Mouse (Mus musculus) testis, postnatal 14 days (tissue): Measurements from ENCODE around the gene Arrb1.
A peak's percentile ranks its signal among the peaks of the same experiment; 100 is the strongest.

Source experiments
- DNase-seq: peaks from one replicate; pipeline ENCODE4 v3.0.0; 2021; ENCODE audit warnings: low spot score

Gene Arrb1

DNA sequence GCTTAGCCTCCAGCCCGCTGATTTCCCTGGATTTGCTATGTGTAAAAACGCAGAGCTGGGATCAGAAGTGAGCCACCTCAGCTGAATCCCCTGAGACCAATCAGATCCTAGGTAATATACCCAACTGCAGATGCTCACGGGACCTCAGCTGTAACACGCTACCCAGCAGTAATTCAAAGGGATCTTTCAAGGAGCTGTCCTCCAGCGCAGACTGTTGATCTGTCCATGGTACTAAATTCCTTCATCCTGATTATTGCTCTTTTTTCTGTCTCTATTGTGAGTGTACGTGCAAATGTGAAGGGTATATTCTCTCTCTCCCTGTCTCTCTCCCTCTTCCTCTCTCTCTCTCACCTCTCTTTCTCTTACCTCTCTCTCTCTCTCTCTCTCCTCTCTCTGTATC lies 97.0 kb downstream of the Arrb1 start:
- no peak for DNase-seq

DNA sequence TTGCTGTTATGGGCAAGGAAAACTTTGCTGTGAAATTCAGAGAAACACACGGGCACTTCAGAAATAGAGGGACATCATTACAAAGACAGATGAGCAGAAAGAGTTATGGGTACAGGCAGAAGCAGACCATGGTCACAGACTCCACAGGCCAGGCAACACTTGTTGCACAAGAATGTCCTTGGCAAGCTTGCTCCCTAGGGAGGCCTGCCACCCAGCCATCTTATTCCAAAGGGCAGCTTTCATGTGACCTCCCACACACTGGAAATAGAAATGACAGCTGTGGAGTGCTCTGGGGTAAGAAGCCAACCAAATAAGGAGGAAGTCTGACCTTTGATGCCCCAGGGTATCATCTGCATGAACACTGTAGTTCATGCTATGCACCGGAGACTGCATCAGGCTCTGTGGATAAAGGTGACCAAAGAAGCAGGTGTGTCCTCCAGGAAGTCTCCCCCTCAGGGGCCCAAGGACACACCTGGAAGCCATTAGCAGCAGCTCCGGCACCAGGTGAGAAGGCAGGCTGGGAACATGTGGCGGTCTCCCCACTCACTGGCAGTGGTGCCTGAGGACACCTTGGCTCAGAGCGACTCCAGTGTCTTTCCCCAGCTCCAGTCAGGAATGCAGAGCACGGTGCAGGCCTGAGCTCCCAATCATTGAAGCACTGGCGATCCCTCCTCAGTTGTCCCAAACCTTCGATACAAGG lies 98.8 kb downstream of the Arrb1 start:
- no peak for DNase-seq

DNA sequence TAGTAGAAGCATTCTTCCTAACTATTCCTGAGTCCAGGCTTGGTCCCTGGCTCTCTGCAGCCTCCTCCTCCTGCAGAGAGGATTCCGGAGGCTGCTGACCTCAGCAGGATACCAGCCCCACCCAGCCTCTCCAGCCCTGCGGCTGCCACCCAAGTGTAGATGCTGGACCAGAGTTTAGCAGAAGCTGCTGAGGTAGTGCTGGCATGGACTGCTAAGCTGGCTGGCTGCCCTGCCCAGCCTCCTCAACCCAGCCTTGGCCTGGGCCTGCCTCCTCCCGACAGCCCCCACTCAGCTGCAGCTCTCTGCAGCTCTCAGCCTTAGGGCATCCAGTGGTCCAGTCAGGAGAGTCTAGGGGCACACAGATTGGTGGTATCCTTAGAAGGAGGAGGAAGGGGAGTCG lies 106.0 kb downstream of the Arrb1 start:
- DNase-seq = peak; percentile 81

GRCm38 (mm10) chr7:99642078-99642477 lies 106.8 kb downstream of the Arrb1 start:
- DNase-seq = peak; percentile 76

- DNase-seq = no peak
These were observed 109.4 kb downstream of the Arrb1 start for GRCm38 (mm10) chr7:99644701-99645100.

GRCm38 (mm10) chr7:99648623-99649022 lies 113.4 kb downstream of the Arrb1 start:
- DNase-seq = no peak

DNA sequence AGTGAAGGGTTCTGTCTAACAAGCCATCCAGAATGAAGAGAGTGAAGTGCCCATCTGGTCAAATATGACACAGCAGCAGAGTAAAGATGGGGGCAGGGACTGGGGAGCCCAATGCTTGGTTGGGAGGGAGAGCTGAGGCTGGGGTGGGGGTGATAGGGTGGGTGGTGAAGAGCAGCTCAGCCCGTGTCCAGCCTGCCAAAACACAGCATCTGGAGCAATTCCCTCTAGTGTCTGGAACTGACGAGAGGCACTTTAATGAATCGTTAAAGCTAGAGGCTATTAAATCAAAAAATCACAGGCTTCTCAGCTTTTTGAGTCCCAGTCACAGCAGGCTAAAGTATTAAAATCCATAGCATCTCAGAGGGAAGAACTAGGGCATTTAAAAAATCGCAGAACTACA lies 114.3 kb downstream of the Arrb1 start:
- DNase-seq = no peak

GRCm38 (mm10) chr7:99654244-99654643 lies 119.0 kb downstream of the Arrb1 start:
- no peak for DNase-seq
